Mouse (Mus musculus) layer of hippocampus, adult 11-12 months (tissue): ENCODE measurements around the gene Ubb.

Source experiments
- DNase-seq: peaks from one replicate; pipeline ENCODE4 v3.0.0; 2022; ENCODE audit warnings: low spot score

The Ubb gene

GRCm38 (mm10) chr11:62584671-62585206 lies 33.8 kb downstream of the Ubb start:
- DNase-seq: no peak

DNA sequence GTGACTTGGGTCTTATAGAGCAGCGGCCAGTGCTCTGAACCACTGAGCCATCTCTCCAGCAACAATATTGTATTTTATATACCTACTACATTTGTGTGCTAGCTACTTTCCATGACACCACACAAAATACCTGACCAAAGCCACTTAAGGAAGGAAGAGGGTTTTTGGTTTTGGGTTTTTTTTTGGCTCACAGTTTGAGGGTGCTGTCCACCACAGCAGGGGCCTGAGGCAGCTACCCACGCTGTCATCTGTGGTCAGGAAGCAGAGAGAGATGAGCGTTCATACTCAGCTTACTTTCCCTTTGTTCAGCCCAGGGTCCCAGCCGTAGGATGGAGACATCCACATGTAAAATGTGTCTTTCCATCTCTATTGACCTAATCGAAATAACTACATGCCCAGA lies 36.1 kb downstream of the Ubb start:
- no peak for DNase-seq

DNA sequence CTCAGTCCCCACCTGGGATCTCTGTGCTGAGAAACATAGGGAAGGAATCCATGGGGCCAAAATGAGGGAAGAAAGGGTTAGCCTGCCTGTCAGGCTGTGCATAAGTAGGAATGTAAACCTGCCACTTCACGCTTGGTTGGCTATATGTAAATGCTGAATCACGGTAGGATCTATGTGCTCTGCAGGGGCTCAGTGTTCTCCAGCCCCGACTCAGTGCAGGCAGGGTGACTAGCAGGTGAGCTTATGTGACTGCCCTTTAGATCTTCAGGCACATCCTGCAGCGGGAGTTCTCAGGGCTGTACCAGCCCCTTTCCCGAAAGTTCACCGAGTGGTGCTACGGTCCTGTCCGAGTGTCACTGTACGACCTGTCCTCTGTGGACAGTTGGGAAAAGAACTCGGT lies 38.4 kb downstream of the Ubb start:
- no peak for DNase-seq

- DNase-seq: no peak
Observed at GRCm38 (mm10) chr11:62591026-62591425, 40.1 kb downstream of the Ubb start.

GRCm38 (mm10) chr11:62591904-62592575 lies 41.1 kb downstream of the Ubb start:
- no peak for DNase-seq

GRCm38 (mm10) chr11:62598571-62598970 lies 47.6 kb downstream of the Ubb start:
- no peak for DNase-seq

DNA sequence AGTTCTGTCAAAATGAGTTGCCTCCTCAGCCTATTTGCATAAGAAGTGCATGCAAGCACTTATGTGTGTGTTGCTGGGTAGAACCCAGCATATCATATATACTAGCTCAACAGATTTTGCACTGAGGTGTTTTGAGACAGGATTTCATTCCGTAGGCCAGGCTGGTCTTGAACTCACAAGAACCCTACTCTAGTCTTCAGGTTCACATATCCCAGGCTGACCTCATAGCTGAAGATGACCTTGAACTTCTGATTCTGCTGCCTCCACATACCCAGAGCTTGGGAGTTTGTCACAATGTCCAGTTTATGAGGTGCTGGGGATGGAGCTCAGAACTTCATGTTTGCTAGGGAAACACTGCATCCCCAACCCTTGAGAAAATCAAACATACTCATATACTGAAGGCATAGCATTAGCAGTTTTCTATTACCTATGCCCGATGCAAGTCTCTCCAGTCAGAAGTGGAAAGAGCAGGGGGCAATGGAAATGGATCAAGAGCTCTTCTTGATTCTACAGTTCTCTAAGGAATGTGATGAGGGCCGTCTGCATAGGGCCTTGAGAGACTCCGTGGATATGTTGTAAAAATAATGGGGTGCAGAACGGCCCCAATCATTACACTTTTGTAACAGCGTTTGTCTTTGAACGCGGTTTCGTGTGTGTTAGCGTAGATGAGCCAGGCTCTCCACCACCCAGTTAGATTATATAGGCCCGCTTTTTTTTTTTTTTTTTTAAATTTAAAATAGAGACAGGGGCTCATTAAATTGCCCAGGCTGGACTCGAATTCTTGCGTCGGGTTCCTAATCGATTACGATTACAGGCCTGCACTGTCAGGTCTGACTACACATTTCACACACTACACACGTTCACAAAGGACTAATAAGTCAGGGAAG lies 51.0 kb downstream of the Ubb start:
- DNase-seq: no peak
